8 mouse cellular contexts compared by ENCODE assay signal in the genomic region with DNA sequence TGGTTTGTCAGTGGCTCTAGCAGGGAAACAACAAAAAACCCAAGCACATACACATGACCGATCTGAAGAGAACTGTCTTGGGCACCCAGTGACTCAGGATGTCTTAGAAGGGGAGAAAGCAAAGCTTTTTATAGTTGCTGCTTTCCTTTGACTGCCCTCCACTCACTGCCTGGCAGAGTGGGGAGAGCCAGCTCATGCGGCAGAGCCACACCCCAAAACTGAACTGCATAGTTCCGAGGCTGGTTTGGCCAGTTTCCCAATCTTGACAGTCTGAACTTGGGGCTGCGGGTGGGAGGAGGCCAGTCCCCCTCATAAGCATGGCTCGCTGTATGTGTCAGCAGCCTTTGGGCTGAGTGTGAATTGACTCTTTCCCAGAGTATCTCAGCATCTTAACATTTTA. TPM values are rescaled to one million over a fixed set of nuclear protein-coding genes. Genes with fewer than 3 reads are reported as not detected.
DNase-seq lines count a peak whose midpoint lies in the region; ATAC-seq and TF ChIP-seq lines count a peak whose summit lies in the region.

No protein-coding gene starts in this region.

- intact Hi-C loops in heart, postnatal 36 days (cut with DNase I), result no loop called here

- no peaks in the 10 kb centered on the region for H3K9me3 ChIP-seq in heart, embryonic 15.5 days (replicated peaks)
- H3K9me3 ChIP-seq in embryonic facial prominence, embryonic 12.5 days, result no peaks in the 10 kb centered on the region
- 0 out of 2 replicates have a peak, but pooled peaks cover 2% of the 10 kb centered on the region for H3K9me3 ChIP-seq in liver, embryonic 13.5 days (replicated peaks)

- peak overlapping the region; percentile 38 for H3K27ac ChIP-seq in heart, embryonic 15.5 days
- peak overlapping the region; percentile 32; the same call in 1 of the 2 replicates for H3K27ac ChIP-seq in embryonic facial prominence, embryonic 12.5 days
- H3K27ac ChIP-seq in liver, embryonic 13.5 days, result 0 out of 2 replicates have a peak overlapping the region, but pooled peaks have one; percentile 31
- peak overlapping the region; percentile 52; the same call in 1 of the 2 replicates for H3K27ac ChIP-seq in olfactory bulb, adult 2 months (ENCODE audit: insufficient read depth, low read depth, low read length)

- peaks cover 18% of the 10 kb centered on the region for H3K4me1 ChIP-seq in heart, embryonic 15.5 days (replicated peaks)
- 0 out of 2 replicates have a peak, but pooled peaks cover 5% of the 10 kb centered on the region for H3K4me1 ChIP-seq in embryonic facial prominence, embryonic 12.5 days
- H3K4me1 ChIP-seq in liver, embryonic 13.5 days (replicated peaks), result peaks cover 53% of the 10 kb centered on the region
- H3K4me1 ChIP-seq in olfactory bulb, adult 2 months (ENCODE audit: control insufficient read depth, insufficient read depth, low read length), result peaks cover 18% of the 10 kb centered on the region

- WGBS in heart, embryonic 15.5 days, result 14% methylated on average over 5 of the region's 5 CpGs
- 61% methylated on average over 5 of the region's 5 CpGs for WGBS in embryonic facial prominence, embryonic 12.5 days
- 12% methylated on average over 5 of the region's 5 CpGs for WGBS in liver, embryonic 13.5 days (ENCODE audit: insufficient replicate concordance)
- under 1% methylated on average over 5 of the region's 5 CpGs for WGBS in olfactory bulb, adult 2 months

- H3K9ac ChIP-seq in heart, embryonic 15.5 days, result no peak overlapping the region
- H3K9ac ChIP-seq in embryonic facial prominence, embryonic 12.5 days, result no peak overlapping the region
- H3K9ac ChIP-seq in liver, embryonic 13.5 days, result peak overlapping the region; percentile 23; the same call in 1 of the 2 replicates

- H3K27me3 ChIP-seq in heart, embryonic 15.5 days, result no peaks in the 10 kb centered on the region
- H3K27me3 ChIP-seq in embryonic facial prominence, embryonic 12.5 days, result no peaks in the 10 kb centered on the region
- no peaks in the 10 kb centered on the region for H3K27me3 ChIP-seq in liver, embryonic 13.5 days

- peaks cover 37% of the 10 kb centered on the region for H3K36me3 ChIP-seq in heart, embryonic 15.5 days
- H3K36me3 ChIP-seq in embryonic facial prominence, embryonic 12.5 days, result peaks cover 23% of the 10 kb centered on the region
- peaks cover 30% of the 10 kb centered on the region for H3K36me3 ChIP-seq in liver, embryonic 13.5 days

- 0 out of 2 replicates have a peak, but pooled peaks have one; percentile 29 for ATAC-seq in heart, embryonic 15.5 days (replicated peaks; ENCODE audit: insufficient number of reproducible peaks, insufficient read depth, low FRiP score, low read depth)
- ATAC-seq in embryonic facial prominence, embryonic 12.5 days (ENCODE audit: insufficient number of reproducible peaks, insufficient read depth, low FRiP score, low TSS enrichment), result no peak
- ATAC-seq in liver, embryonic 13.5 days (ENCODE audit: low read depth), result peak; percentile 54

- no peak overlapping the region for H3K4me2 ChIP-seq in heart, embryonic 15.5 days
- H3K4me2 ChIP-seq in embryonic facial prominence, embryonic 12.5 days (replicated peaks), result no peak overlapping the region
- H3K4me2 ChIP-seq in liver, embryonic 13.5 days, result no peak overlapping the region; the same call in 1 of the 2 replicates

- DNase-seq in heart, postnatal 36 days, result no peak
- DNase-seq in 416B (ENCODE audit: low read depth), result peak; percentile 88
- DNase-seq in liver, embryonic 13.5 days, result no peak
- no peak for DNase-seq in natural killer cell, adult 2 months (ENCODE audit: low spot score in 2 of 2)
- DNase-seq in left cerebral cortex, adult 9 months (ENCODE audit: low spot score in 2 of 2), result no peak

- TF ChIP-seq CTCF in olfactory bulb, adult 2 months (IDR thresholded peaks at IDR 0.05; ENCODE audit: insufficient read depth, low read depth, low read length), result no peak

- no peak overlapping the region for H3K4me3 ChIP-seq in heart, embryonic 15.5 days
- H3K4me3 ChIP-seq in embryonic facial prominence, embryonic 12.5 days, result no peak overlapping the region
- H3K4me3 ChIP-seq in liver, embryonic 13.5 days (replicated peaks), result no peak overlapping the region
- H3K4me3 ChIP-seq in olfactory bulb, adult 2 months (ENCODE audit: insufficient read depth, low read depth, low read length), result no peak overlapping the region

- TF ChIP-seq POLR2A in olfactory bulb, adult 2 months (IDR thresholded peaks at IDR 0.05; ENCODE audit: insufficient read depth, low read depth, low read length), result no peak

RNA-seq across cellular contexts. Expression of gene Calm1, which starts 11.7 kb away (rescaled TPM):
- 731 and 759 TPM in 2 replicates for polyA plus RNA-seq in heart, embryonic 15.5 days (2015; fragmentation: Nextera tagmentation; extraction: Ambion mirVana)
- 100 to 1,000 TPM; 223 to 265 TPM for total RNA-seq in heart, postnatal 36 days (2021)
- polyA plus RNA-seq in embryonic facial prominence, embryonic 12.5 days (2016; fragmentation: Nextera tagmentation; extraction: Ambion mirVana), result 1,186 and 1,211 TPM in 2 replicates
- 699 and 762 TPM in 2 replicates for polyA plus RNA-seq in liver, embryonic 13.5 days (2015; fragmentation: Nextera tagmentation; extraction: Ambion mirVana)
- polyA plus RNA-seq in olfactory bulb, adult 2 months (2012; ENCODE audit: insufficient read depth, insufficient read length, low replicate concordance, missing spikeins), result 446 and 787 TPM in 2 replicates

RNA-seq across cellular contexts. Expression of gene Nrde2, which starts 51.5 kb away (rescaled TPM):
- 7.6 and 9.0 TPM in 2 replicates for polyA plus RNA-seq in heart, embryonic 15.5 days (2015; fragmentation: Nextera tagmentation; extraction: Ambion mirVana)
- 10 to 100 TPM; 10.4 to 11.5 TPM for total RNA-seq in heart, postnatal 36 days (2021)
- 16.7 and 17.0 TPM in 2 replicates for polyA plus RNA-seq in embryonic facial prominence, embryonic 12.5 days (2016; fragmentation: Nextera tagmentation; extraction: Ambion mirVana)
- polyA plus RNA-seq in liver, embryonic 13.5 days (2015; fragmentation: Nextera tagmentation; extraction: Ambion mirVana), result 6.4 and 8.0 TPM in 2 replicates
- not detected in 2 replicates for polyA plus RNA-seq in olfactory bulb, adult 2 months (2012; ENCODE audit: insufficient read depth, insufficient read length, low replicate concordance, missing spikeins)
